Mouse (Mus musculus) thymus, adult 2 months (tissue): ENCODE measurements around the gene Abcb4. TPM values are rescaled to one million over a fixed set of nuclear protein-coding genes. Genes with fewer than 3 reads are reported as not detected.

ENCODE experiments used
- DNase-seq: peaks from one replicate; pipeline ENCODE4 v3.0.0; 2021
- H3K27ac ChIP-seq: fragments of 200-500 bp; 2 replicates; pipeline ENCODE4 v1.5.1; 2012; ENCODE audit warnings: low read length, control low read depth; ENCODE audit not compliant: control insufficient read depth, insufficient read depth
- H3K27me3 ChIP-seq: fragments of 200-500 bp; 2 replicates; pipeline ENCODE4 v1.6.1; 2012; ENCODE audit warnings: mild to moderate bottlenecking, low read length, moderate library complexity, mixed read lengths; ENCODE audit not compliant: control insufficient read depth, insufficient read depth
- H3K36me3 ChIP-seq: fragments of 200-500 bp; 2 replicates; pipeline ENCODE4 v1.6.1; 2012; ENCODE audit warnings: mild to moderate bottlenecking, low read length, moderate library complexity; ENCODE audit not compliant: control insufficient read depth, insufficient read depth
- H3K4me1 ChIP-seq: fragments of 200-500 bp; replicated peaks from 2 replicates; pipeline ENCODE4 v1.6.1; 2012; ENCODE audit warnings: low read length; ENCODE audit not compliant: control insufficient read depth, insufficient read depth
- H3K4me3 ChIP-seq: fragments of 200-500 bp; 2 replicates; pipeline ENCODE4 v1.5.1; 2012; ENCODE audit warnings: mild to moderate bottlenecking, low read length, control low read depth, moderate library complexity; ENCODE audit not compliant: control insufficient read depth, insufficient read depth
- CTCF ChIP-seq: fragments of 200-500 bp; IDR thresholded peaks from 2 replicates; pipeline ENCODE4 v1.5.1; 2012; ENCODE audit warnings: mild to moderate bottlenecking, control low read depth, low read length, moderate library complexity, borderline replicate concordance; ENCODE audit not compliant: control insufficient read depth, poor library complexity, insufficient read depth; ENCODE audit errors: extremely low read depth
- POLR2A ChIP-seq: fragments of 200-500 bp; IDR thresholded peaks from 2 replicates; pipeline ENCODE4 v1.6.1; 2012; ENCODE audit warnings: mild to moderate bottlenecking, low read length, control low read depth, moderate library complexity; ENCODE audit not compliant: control insufficient read depth, poor library complexity, insufficient read depth; ENCODE audit errors: extremely low read depth
- WGBS: fragments of 180-500 bp; shearing (Covaris S2); methylation state at CpG from one replicate; pipeline ENCODE4 v1.1.7; 2018; 5-methylcytosine and 5-hydroxymethylcytosine counted together
- polyA plus RNA-seq: library from polyadenylated mRNA; depleted of rRNA; stranded (reverse); fragments of >200 nt; gene quantifications from 2 replicates; pipeline ENCODE4 v1.2.3, GENCODE M21; 2012

Gene Abcb4
- polyA plus RNA-seq, 1 experiment, result 0.90 TPM

DNA sequence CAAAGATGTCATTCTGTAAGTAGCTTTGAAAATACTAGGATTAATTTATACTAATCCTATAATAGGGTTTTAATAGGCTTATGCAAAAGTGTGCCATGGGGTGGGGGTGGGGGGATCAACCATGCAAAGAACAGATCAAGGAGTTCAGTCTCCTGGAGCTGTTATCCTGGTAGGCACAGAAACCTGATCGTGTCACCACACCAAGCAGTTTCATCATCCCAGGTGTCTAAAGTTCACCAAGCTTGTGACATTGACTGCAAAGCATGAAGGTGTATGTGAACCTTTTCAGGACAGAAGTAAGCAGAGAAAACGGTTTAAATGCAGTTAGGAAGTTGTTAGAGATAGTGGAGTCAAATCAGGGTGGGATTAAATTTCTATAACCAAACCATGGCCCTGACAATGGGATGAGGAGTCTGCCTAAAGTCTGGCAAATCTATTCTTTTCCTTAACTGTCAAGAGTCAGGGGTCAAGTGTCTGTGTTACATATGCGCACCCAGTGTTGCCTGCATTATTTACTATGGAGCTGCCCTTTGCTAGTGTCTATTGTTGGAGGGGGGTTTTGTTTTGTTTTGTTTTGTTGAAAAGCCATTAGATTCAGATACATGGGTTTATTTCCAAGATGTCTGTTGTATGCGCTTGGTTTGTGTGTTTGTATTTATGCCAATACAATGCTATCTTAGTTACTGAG is 54.0 kb downstream of the Abcb4 start:
- H3K27me3 ChIP-seq, result no peaks in the 10 kb centered on the region
- H3K4me1 ChIP-seq, result no peaks in the 10 kb centered on the region
- H3K36me3 ChIP-seq, result no peaks in the 10 kb centered on the region
- WGBS, result 90% methylated on average over 4 of the region's 4 CpGs
- no peak overlapping the region for H3K27ac ChIP-seq
- no peak for TF ChIP-seq POLR2A
- TF ChIP-seq CTCF, result no peak
- no peak for DNase-seq
- H3K4me3 ChIP-seq, result no peak overlapping the region

DNA sequence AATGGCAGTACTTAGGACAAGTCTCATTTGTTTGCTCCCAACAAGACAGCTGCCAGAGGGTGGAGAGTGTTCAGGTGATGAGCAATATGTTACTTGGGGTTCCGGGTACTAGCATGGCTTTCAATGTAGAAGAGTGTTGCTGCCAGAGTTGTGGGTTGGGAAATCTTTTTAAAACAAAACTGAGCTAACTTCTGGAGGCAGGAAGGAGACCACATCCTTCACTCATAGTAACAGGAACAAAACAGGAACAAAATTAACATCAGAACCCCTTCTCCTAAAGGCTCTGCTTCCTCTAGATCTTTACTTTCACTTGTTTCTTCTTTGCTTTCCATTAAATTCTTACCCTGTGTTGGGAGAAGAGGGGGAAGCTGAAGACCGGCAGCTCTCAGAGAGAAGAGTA is 60.1 kb downstream of the Abcb4 start:
- Histone ChIP-seq H3K27ac (no peak overlapping the region), H3K4me1 (no peaks in the 10 kb centered on the region), H3K36me3 (no peaks in the 10 kb centered on the region), H3K27me3 (no peaks in the 10 kb centered on the region), H3K4me3 (no peak overlapping the region)
- no peak for DNase-seq
- TF ChIP-seq CTCF (no peak), POLR2A (no peak)
- WGBS, result 77% methylated on average over 2 of the region's 2 CpGs

DNA sequence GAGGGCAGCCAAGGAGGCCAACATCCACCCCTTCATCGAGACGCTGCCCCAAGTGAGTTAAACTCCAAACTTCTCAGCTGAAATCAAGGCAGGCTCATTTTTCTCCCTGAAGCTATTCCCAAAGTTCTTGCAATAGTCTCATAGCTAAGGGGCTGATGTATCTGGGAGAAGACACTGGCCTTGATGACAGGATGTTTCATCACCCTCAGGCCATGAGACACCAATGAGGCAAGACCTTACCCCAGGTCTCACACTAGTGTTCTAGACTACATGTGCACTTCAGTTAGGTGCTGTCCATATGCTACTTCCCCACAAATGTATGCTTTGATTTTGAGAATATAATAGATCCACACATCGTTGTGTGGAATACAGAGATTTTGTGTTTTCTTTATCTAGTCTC is 62.0 kb downstream of the Abcb4 start:
- 97% methylated on average over 3 of the region's 3 CpGs for WGBS
- no peaks in the 10 kb centered on the region for H3K27me3 ChIP-seq
- H3K27ac ChIP-seq, result no peak overlapping the region
- H3K4me1 ChIP-seq, result no peaks in the 10 kb centered on the region
- no peak for DNase-seq
- no peak overlapping the region for H3K4me3 ChIP-seq
- H3K36me3 ChIP-seq, result no peaks in the 10 kb centered on the region
- no peak for TF ChIP-seq POLR2A
- no peak for TF ChIP-seq CTCF

DNA sequence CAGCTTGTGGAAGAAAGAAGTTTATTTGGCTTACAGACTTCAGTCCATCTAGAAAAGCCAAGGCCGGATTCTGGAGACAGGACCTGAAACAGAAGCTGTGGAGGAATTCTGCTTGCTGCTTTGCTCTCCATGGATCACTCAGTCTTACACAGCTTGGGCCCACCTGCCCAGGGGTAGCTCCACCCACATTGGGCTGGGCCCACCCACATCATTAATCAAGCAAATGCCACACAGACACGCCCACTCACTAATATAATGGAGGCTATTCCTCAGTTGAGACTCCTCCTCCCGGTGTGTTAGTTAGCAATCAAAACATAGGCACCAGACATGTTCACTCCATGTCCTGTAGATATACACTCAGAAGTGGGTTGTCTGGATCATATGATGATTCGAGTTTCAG is 67.0 kb downstream of the Abcb4 start:
- no peaks in the 10 kb centered on the region for H3K27me3 ChIP-seq

DNA sequence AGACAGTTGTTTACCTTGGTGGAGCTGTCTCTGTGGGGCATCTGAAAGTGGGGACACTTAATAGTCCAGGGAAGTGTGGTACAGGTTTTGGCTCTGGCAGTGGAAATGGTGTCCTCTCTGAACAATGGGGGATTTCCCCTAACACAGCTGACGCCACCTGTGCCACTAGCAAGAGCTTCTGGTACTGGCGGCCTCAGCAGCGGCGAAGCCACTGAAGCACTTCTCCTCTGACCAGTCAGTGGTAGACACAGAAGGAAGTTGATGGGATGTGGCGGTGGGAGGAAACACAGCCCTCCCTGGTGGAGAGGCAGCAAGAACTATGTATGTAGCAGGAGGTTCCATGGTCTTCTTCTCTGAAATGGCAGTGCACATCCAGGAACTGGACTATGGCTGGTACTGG is 71.0 kb downstream of the Abcb4 start:
- H3K36me3 ChIP-seq, result peaks cover 49% of the 10 kb centered on the region
- DNase-seq, result no peak
- TF ChIP-seq POLR2A (no peak), CTCF (no peak)

More for the DNA sequence above, 67.0 kb downstream of the Abcb4 start:
- Histone ChIP-seq H3K4me3 (no peak overlapping the region), H3K36me3 (peaks cover 11% of the 10 kb centered on the region), H3K27ac (no peak overlapping the region), H3K4me1 (no peaks in the 10 kb centered on the region)
- no peak for TF ChIP-seq CTCF
- no peak for TF ChIP-seq POLR2A
- no peak for DNase-seq
- 97% methylated on average over 4 of the region's 4 CpGs for WGBS

DNA sequence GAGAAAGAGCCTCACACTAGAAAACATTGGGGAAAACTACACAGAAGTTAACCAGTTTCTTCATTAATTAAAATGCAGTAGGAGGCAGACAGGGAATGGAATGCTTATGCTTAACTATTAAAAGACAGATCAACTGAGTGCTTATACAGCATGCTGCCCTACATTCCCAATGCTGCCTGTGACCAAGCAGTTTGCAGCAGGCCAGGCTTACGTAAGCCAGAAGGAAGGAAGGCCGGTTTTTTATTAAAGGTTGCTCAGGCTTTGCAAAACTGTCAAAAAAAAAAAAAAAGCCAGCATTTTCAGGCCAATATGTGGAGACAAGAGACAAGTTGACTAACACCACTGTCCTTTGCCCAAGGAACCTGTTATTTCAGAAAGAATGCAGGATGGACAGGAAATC is 77.2 kb downstream of the Abcb4 start:
- no peak for DNase-seq
- Histone ChIP-seq H3K36me3 (peaks cover 89% of the 10 kb centered on the region), H3K27ac (no peak overlapping the region), H3K4me1 (no peaks in the 10 kb centered on the region), H3K27me3 (no peaks in the 10 kb centered on the region), H3K4me3 (no peak overlapping the region)
- 96% methylated on average over 2 of the region's 2 CpGs for WGBS
- no peak for TF ChIP-seq CTCF
- no peak for TF ChIP-seq POLR2A

More for the DNA sequence above, 71.0 kb downstream of the Abcb4 start:
- Histone ChIP-seq H3K4me3 (no peak overlapping the region), H3K4me1 (no peaks in the 10 kb centered on the region), H3K27me3 (no peaks in the 10 kb centered on the region), H3K27ac (no peak overlapping the region)
- WGBS, result 77% methylated on average over 5 of the region's 5 CpGs

DNA sequence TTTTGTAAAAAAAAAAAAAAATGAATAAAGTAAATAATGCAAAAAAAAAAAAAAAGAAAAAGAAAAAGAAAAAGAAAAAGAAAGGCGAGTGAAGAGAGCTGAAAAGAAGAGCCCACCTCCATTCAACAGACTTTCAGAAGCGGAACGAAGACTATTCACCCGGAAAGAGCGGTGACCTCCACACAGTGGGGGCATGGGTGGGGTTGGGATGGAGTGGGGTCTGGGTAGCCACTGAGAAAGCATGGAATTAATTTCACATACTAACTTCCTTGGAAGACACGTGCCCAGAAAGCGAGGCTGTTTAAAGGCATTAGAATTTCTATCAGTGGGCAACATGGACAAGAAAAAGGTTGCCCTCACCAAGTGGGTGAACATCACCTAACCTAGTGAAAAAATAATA is 78.8 kb downstream of the Abcb4 start:
- H3K27ac ChIP-seq, result no peak overlapping the region
- 95% methylated on average over 7 of the region's 7 CpGs for WGBS
- no peaks in the 10 kb centered on the region for H3K27me3 ChIP-seq
- H3K4me1 ChIP-seq, result no peaks in the 10 kb centered on the region
- TF ChIP-seq CTCF, result no peak
- no peak for TF ChIP-seq POLR2A
- peaks cover 79% of the 10 kb centered on the region for H3K36me3 ChIP-seq
- H3K4me3 ChIP-seq, result no peak overlapping the region
- DNase-seq, result no peak
